Mouse (Mus musculus) liver, postnatal 0 days (tissue): ENCODE data around the gene Ubtd1.

Experiments
- CTCF ChIP-seq: sonication (generic); IDR thresholded peaks from 2 replicates; pipeline ENCODE4 v1.5.1; 2016; ENCODE audit warnings: antibody characterized with exemption, low read depth
- EP300 ChIP-seq: IDR thresholded peaks from 2 replicates; pipeline ENCODE4 v1.6.1; 2016; ENCODE audit warnings: antibody characterized with exemption, low read depth, mild to moderate bottlenecking

GRCm38 (mm10) chr19:41999688-42000283 lies 18.2 kb downstream of the Ubtd1 start:
- no peak for TF ChIP-seq CTCF
- no peak for TF ChIP-seq EP300
